Mouse (Mus musculus) heart, postnatal 0 days (tissue): ENCODE data around the gene Ehbp1.

ENCODE experiments used
- CTCF ChIP-seq: IDR thresholded peaks from 2 replicates; pipeline ENCODE4 v1.5.1; 2016; ENCODE audit warnings: antibody characterized with exemption, control low read depth, low read depth
- EP300 ChIP-seq: IDR thresholded peaks from 2 replicates; pipeline ENCODE4 v1.6.1; 2016; ENCODE audit warnings: antibody characterized with exemption, low read depth

- TF ChIP-seq CTCF (no peak), EP300 (no peak)
Measured at GRCm38 (mm10) chr11:22034564-22035105, 307.5 kb downstream of the Ehbp1 start.
